Mouse (Mus musculus) testis, adult 2 months (tissue): Measurements from ENCODE around the gene Cpd. TPM values are rescaled to one million over a fixed set of nuclear protein-coding genes. Genes with fewer than 3 reads are reported as not detected.

Experiments
- H3K27ac ChIP-seq: fragments of 200-500 bp; 2 replicates; pipeline ENCODE4 v1.5.1; 2012; ENCODE audit warnings: low read depth, low read length; ENCODE audit not compliant: control insufficient read depth, insufficient read depth
- H3K27me3 ChIP-seq: fragments of 200-500 bp; 2 replicates; pipeline ENCODE4 v1.6.1; 2012; ENCODE audit warnings: mild to moderate bottlenecking, low read length, moderate library complexity; ENCODE audit not compliant: control insufficient read depth, insufficient read depth
- H3K36me3 ChIP-seq: fragments of 200-500 bp; 2 replicates; pipeline ENCODE4 v1.6.1; 2012; ENCODE audit warnings: mild to moderate bottlenecking, low read length; ENCODE audit not compliant: control insufficient read depth, insufficient read depth
- H3K4me1 ChIP-seq: fragments of 200-500 bp; 2 replicates; pipeline ENCODE4 v1.6.1; 2012; ENCODE audit warnings: low read length; ENCODE audit not compliant: control insufficient read depth, insufficient read depth
- H3K4me3 ChIP-seq: fragments of 200-500 bp; 2 replicates; pipeline ENCODE4 v1.5.1; 2012; ENCODE audit warnings: low read depth, mild to moderate bottlenecking, low read length, moderate library complexity, mixed read lengths; ENCODE audit not compliant: control insufficient read depth
- CTCF ChIP-seq: fragments of 200-500 bp; IDR thresholded peaks from 2 replicates; pipeline ENCODE4 v1.5.1; 2012; ENCODE audit warnings: low read depth, mild to moderate bottlenecking, inconsistent platforms, low read length, moderate library complexity; ENCODE audit not compliant: control insufficient read depth, insufficient read depth, insufficient replicate concordance
- POLR2A ChIP-seq: fragments of 200-500 bp; IDR thresholded peaks from 2 replicates; pipeline ENCODE4 v1.6.1; 2012; ENCODE audit warnings: low read depth, mild to moderate bottlenecking, inconsistent platforms, low read length, moderate library complexity; ENCODE audit not compliant: control insufficient read depth
- polyA plus RNA-seq: library from polyadenylated mRNA; depleted of rRNA; stranded (reverse); fragments of >200 nt; gene quantifications from 2 replicates; pipeline ENCODE4 v1.2.3, GENCODE M21; 2012; rRNA removed

The Cpd gene
- polyA plus RNA-seq, 1 experiment = 10.4 TPM

GRCm38 (mm10) chr11:76744550-76744949 is 102.3 kb downstream of the Cpd start:
- Histone ChIP-seq H3K4me1 (no peaks in the 10 kb centered on the region), H3K27me3 (no peaks in the 10 kb centered on the region), H3K27ac (no peak overlapping the region), H3K4me3 (no peak overlapping the region), H3K36me3 (no peaks in the 10 kb centered on the region)
- no peak for TF ChIP-seq CTCF
- no peak for TF ChIP-seq POLR2A

- Histone ChIP-seq H3K36me3 (no peaks in the 10 kb centered on the region), H3K4me1 (no peaks in the 10 kb centered on the region), H3K27ac (no peak overlapping the region), H3K4me3 (no peak overlapping the region), H3K27me3 (no peaks in the 10 kb centered on the region)
- TF ChIP-seq CTCF = no peak
- no peak for TF ChIP-seq POLR2A
Measured at GRCm38 (mm10) chr11:76742511-76742910, 104.3 kb downstream of the Cpd start.

- no peaks in the 10 kb centered on the region for H3K4me1 ChIP-seq
- no peak overlapping the region for H3K27ac ChIP-seq
- TF ChIP-seq CTCF = peak; percentile 35; the same call in 1 of the 2 replicates
- no peak for TF ChIP-seq POLR2A
- peaks cover 1% of the 10 kb centered on the region; the same call in 1 of the 2 replicates for H3K36me3 ChIP-seq
- no peak overlapping the region for H3K4me3 ChIP-seq
- no peaks in the 10 kb centered on the region for H3K27me3 ChIP-seq
Measured at GRCm38 (mm10) chr11:76739125-76739524, 107.7 kb downstream of the Cpd start.

GRCm38 (mm10) chr11:76735753-76736324 is 111.0 kb downstream of the Cpd start:
- TF ChIP-seq CTCF (no peak), POLR2A (no peak)
- peaks cover 1% of the 10 kb centered on the region; the same call in 1 of the 2 replicates for H3K36me3 ChIP-seq
- no peak overlapping the region for H3K4me3 ChIP-seq
- no peak overlapping the region for H3K27ac ChIP-seq
- no peaks in the 10 kb centered on the region for H3K4me1 ChIP-seq
- H3K27me3 ChIP-seq = no peaks in the 10 kb centered on the region

- no peak overlapping the region for H3K4me3 ChIP-seq
- H3K4me1 ChIP-seq = no peaks in the 10 kb centered on the region
- peaks cover 3% of the 10 kb centered on the region; the same call in 1 of the 2 replicates for H3K36me3 ChIP-seq
- H3K27ac ChIP-seq = no peak overlapping the region
- no peaks in the 10 kb centered on the region for H3K27me3 ChIP-seq
- no peak for TF ChIP-seq CTCF
- TF ChIP-seq POLR2A = no peak
Measured at GRCm38 (mm10) chr11:76734560-76734959, 112.3 kb downstream of the Cpd start.

GRCm38 (mm10) chr11:76730650-76731049 is 116.2 kb downstream of the Cpd start:
- H3K36me3 ChIP-seq = peaks cover 4% of the 10 kb centered on the region
- H3K4me3 ChIP-seq = no peak overlapping the region
- no peaks in the 10 kb centered on the region for H3K4me1 ChIP-seq
- TF ChIP-seq POLR2A = no peak
- TF ChIP-seq CTCF = no peak
- H3K27ac ChIP-seq = no peak overlapping the region
- H3K27me3 ChIP-seq = no peaks in the 10 kb centered on the region

Other genes with a start within 250 kb of the Cpd start
- gene Abr, start 224.7 kb downstream of the Cpd start, polyA plus RNA-seq = 6.6 and 7.9 TPM in 2 replicates
- gene Bhlha9, start 174.5 kb downstream of the Cpd start, polyA plus RNA-seq = 0.49 and 0.66 TPM in 2 replicates
- 0.19 and 0.34 TPM in 2 replicates for gene Trarg1, start 167.2 kb downstream of the Cpd start, polyA plus RNA-seq
- 12.5 and 14.0 TPM in 2 replicates for gene Gosr1, start 83.4 kb downstream of the Cpd start, polyA plus RNA-seq
- gene Tmigd1, start 55.1 kb upstream of the Cpd start, polyA plus RNA-seq = not detected in 2 replicates
- gene Blmh, start 77.8 kb upstream of the Cpd start, polyA plus RNA-seq = 7.2 and 7.3 TPM in 2 replicates
- gene Slc6a4, start 151.6 kb upstream of the Cpd start, polyA plus RNA-seq = 1.0 and 1.7 TPM in 2 replicates
- 3.4 and 4.9 TPM in 2 replicates for gene Nsrp1, start 231.4 kb upstream of the Cpd start, polyA plus RNA-seq